Mouse (Mus musculus): ENCODE measurements around the gene Ttc27. TPM values are rescaled to one million over a fixed set of nuclear protein-coding genes. Genes with fewer than 3 reads are reported as not detected.

Ttc27 gene
- total and polyA plus RNA-seq, 3 experiments: 55.2 to 59.9 TPM; not detected in 1

DNA sequence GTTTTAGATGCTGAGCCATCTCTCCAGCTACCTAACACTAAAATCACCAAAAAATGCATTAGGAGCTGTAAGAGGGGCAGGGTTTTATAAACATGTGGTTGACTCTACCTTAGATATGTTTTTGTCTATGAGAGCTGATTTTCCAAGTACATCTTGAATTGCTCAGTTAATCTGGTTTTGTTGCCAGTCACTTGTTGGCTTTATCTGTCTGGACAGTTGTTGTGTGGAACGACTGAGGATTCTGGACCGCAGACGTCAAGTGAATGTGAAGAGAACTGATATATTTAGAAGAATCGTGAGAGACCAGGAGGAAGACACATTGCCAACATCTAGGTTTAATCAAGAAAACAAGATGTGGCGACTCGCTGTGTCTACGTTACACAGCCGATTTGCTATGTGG lies 5.9 kb upstream of the Ttc27 start (continued):
- no peak for TF ChIP-seq KAT2A (conservative IDR thresholded peaks at IDR 0.05; ENCODE audit: low read depth, low read length)
- no peak for TF ChIP-seq CHD1 (IDR thresholded peaks at IDR 0.05; ENCODE audit: low read depth, low read length)
- no peak for TF ChIP-seq POLR2AphosphoS5 (IDR thresholded peaks at IDR 0.05; ENCODE audit: borderline replicate concordance, low read depth, low read length)

DNA sequence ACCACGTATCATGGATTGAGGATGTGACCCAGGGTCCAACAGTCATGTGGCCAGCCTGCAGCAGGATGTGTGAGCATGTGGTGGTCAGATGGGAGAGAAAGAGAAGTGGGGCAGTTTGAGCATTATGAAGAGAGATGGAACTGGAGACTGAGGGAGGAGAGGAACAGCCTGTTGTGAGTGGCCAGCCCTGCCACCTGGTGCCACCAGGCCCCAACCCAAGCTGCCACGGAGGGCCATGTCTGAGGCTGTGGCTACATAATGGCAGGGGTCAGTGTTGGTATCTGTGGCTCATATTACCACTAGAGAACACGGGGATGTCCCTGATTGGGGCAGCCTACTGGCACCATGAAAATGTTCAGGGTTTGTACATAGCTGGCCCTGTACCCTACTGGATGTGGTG lies 2.4 kb upstream of the Ttc27 start:
- Histone ChIP-seq H3K36me3 (ENCODE audit: control insufficient read depth in 1 of 2, insufficient read depth in 2 of 2, low read length in 2 of 2) (peaks cover 0 to 6% of the 10 kb centered on the region in 2 experiments; a peak in 1 of 4 replicates), H3K9me3 (replicated peaks; ENCODE audit: insufficient read depth, low read length) (no peaks in the 10 kb centered on the region), H3K27me3 (ENCODE audit: control insufficient read depth in 1 of 2, insufficient read depth in 2 of 2, low read length in 2 of 2) (no peaks in the 10 kb centered on the region), H3K79me2 (ENCODE audit: control insufficient read depth, insufficient read depth, low read length, poor library complexity) (peaks cover 12% of the 10 kb centered on the region), H3K4me1 (ENCODE audit: control insufficient read depth in 1 of 2, insufficient read depth in 2 of 2, low read length in 2 of 2) (peaks cover 0 to 5% of the 10 kb centered on the region in 2 experiments; a peak in 2 of 4 replicates), H3K4me3 (ENCODE audit: control insufficient read depth in 1 of 2, insufficient read depth in 1 of 2, low read depth in 2 of 2, low read length in 2 of 2) (no peak overlapping the region), H3K27ac (ENCODE audit: control insufficient read depth, low read depth, low read length) (no peak overlapping the region), H3K9ac (ENCODE audit: control insufficient read depth, low read depth, low read length, poor library complexity, severe bottlenecking) (no peak overlapping the region)
- TF ChIP-seq TAL1 (IDR thresholded peaks at IDR 0.05; ENCODE audit: low read length) (no peak), ELF1 (IDR thresholded peaks at IDR 0.05; ENCODE audit: low read depth, low read length) (no peak), CHD1 (IDR thresholded peaks at IDR 0.05; ENCODE audit: low read depth, low read length) (no peak), SMC3 (IDR thresholded peaks at IDR 0.05; ENCODE audit: low read depth, low read length) (no peak), TBP (IDR thresholded peaks at IDR 0.05; ENCODE audit: low read depth, low read length) (no peak), POLR2AphosphoS5 (IDR thresholded peaks at IDR 0.05; ENCODE audit: borderline replicate concordance, low read depth, low read length) (no peak), HCFC1 (IDR thresholded peaks at IDR 0.05; ENCODE audit: low read depth, low read length) (no peak), RCOR1 (IDR thresholded peaks at IDR 0.05; ENCODE audit: low read depth, low read length) (no peak), MAZ (IDR thresholded peaks at IDR 0.05; ENCODE audit: low read depth, low read length) (no peak), E2F4 (IDR thresholded peaks at IDR 0.05; ENCODE audit: borderline replicate concordance, low read depth, low read length) (no peak), GATA1 (IDR thresholded peaks at IDR 0.05; ENCODE audit: low read depth, low read length) (no peak), MEF2A (IDR thresholded peaks at IDR 0.05; ENCODE audit: extremely low read depth, insufficient replicate concordance, low read depth, low read length, poor library complexity, severe bottlenecking) (no peak), BHLHE40 (IDR thresholded peaks at IDR 0.05; ENCODE audit: borderline replicate concordance, low read depth, low read length) (no peak), UBTF (IDR thresholded peaks at IDR 0.05; ENCODE audit: borderline replicate concordance, insufficient read depth, low read depth, low read length) (no peak), SIN3A (IDR thresholded peaks at IDR 0.05; ENCODE audit: low read length) (no peak), GABPA (IDR thresholded peaks at IDR 0.05; ENCODE audit: low read depth, low read length) (no peak), JUND (IDR thresholded peaks at IDR 0.05; ENCODE audit: low read depth, low read length) (no peak), MXI1 (IDR thresholded peaks at IDR 0.05; ENCODE audit: low read depth, low read length) (no peak), NRF1 (IDR thresholded peaks at IDR 0.05; ENCODE audit: insufficient read depth, low read depth, low read length, poor library complexity, severe bottlenecking) (no peak)
- DNase-seq (ENCODE audit: low read depth, low spot score): no peak
